Mouse (Mus musculus): ENCODE data around the gene Klf15. TPM values are rescaled to one million over a fixed set of nuclear protein-coding genes. Genes with fewer than 3 reads are reported as not detected.

Klf15 gene
- 5.9 and 6.0 TPM in 2 replicates for polyA plus RNA-seq (2015; fragmentation: Nextera tagmentation; extraction: Ambion mirVana)

DNA sequence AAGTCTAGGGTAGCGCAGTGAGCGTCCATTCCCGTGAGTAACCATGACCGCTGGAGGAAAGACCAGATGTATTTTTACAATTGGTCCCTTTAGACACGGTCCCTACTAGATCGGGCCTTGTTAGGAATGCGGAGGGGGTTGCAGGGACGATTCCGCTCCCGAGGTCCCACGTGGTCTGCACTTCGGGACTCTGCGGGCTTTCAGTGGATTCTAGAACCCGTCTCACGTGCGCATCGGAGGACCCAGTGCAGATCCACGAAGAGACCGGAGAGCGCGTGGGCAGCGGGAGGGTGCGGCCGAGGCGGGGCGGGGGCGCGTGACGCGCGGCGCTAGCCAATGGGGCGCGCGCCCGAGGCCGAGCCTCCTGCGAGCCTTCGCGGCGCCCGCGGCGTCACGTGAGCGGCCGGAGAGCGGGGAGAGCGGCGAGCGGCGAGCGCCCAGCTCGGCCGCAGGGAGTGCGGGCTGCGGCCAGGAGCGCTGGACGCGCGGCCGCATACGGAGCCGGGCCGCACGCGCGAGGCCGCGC lies at the start of gene Klf15:
Klf15 (plus strand) TSS at position 396 of the 526 bp plus-strand sequence.
- Histone ChIP-seq H3K4me2 (peak within 1 kb of the TSS; percentile 99), H3K9me3 (no peaks in the 10 kb centered on the region), H3K27ac (no peak within 1 kb of the TSS), H3K27me3 (peaks cover 29% of the 10 kb centered on the region), H3K4me3 (peak within 1 kb of the TSS; percentile 66), H3K36me3 (peaks cover 8% of the 10 kb centered on the region; the same call in 1 of the 2 replicates), H3K9ac (peak within 1 kb of the TSS; percentile 42), H3K4me1 (peaks cover 23% of the 10 kb centered on the region)
- ATAC-seq (ENCODE audit: insufficient number of reproducible peaks, low FRiP score, low TSS enrichment, low read depth), result peak; percentile 57; the same call in 1 of the 2 replicates
- under 1% methylated on average over 63 of the region's 70 CpGs for WGBS

GRCm38 (mm10) chr6:90422565-90422964 lies 39.8 kb upstream of the Klf15 start:
- peak; percentile 45; the same call in 1 of the 2 replicates for ATAC-seq (ENCODE audit: insufficient number of reproducible peaks, low FRiP score, low TSS enrichment, low read depth)
- 0 out of 2 replicates have a peak overlapping the region, but pooled peaks have one; percentile 15 for H3K4me3 ChIP-seq
- peaks cover 13% of the 10 kb centered on the region for H3K27me3 ChIP-seq
- H3K36me3 ChIP-seq, result no peaks in the 10 kb centered on the region
- H3K9me3 ChIP-seq, result no peaks in the 10 kb centered on the region
- H3K4me1 ChIP-seq, result peaks cover 10% of the 10 kb centered on the region; the same call in 1 of the 2 replicates
- no peak overlapping the region for H3K27ac ChIP-seq
- H3K9ac ChIP-seq, result no peak overlapping the region
- H3K4me2 ChIP-seq, result peak overlapping the region; percentile 45
- WGBS, result 8% methylated on average over 14 of the region's 14 CpGs

- no peaks in the 10 kb centered on the region for H3K9me3 ChIP-seq
- ATAC-seq (ENCODE audit: insufficient number of reproducible peaks, low FRiP score, low TSS enrichment, low read depth), result no peak
- H3K4me1 ChIP-seq, result peaks cover 15% of the 10 kb centered on the region; the same call in 1 of the 2 replicates
- H3K4me3 ChIP-seq, result no peak overlapping the region
- no peak overlapping the region for H3K27ac ChIP-seq
- H3K36me3 ChIP-seq, result no peaks in the 10 kb centered on the region
- H3K4me2 ChIP-seq, result no peak overlapping the region
- peaks cover 16% of the 10 kb centered on the region for H3K27me3 ChIP-seq
- WGBS, result 77% methylated on average over 3 of the region's 3 CpGs
- no peak overlapping the region for H3K9ac ChIP-seq
Observed at GRCm38 (mm10) chr6:90425361-90425760, 37.0 kb upstream of the Klf15 start.

DNA sequence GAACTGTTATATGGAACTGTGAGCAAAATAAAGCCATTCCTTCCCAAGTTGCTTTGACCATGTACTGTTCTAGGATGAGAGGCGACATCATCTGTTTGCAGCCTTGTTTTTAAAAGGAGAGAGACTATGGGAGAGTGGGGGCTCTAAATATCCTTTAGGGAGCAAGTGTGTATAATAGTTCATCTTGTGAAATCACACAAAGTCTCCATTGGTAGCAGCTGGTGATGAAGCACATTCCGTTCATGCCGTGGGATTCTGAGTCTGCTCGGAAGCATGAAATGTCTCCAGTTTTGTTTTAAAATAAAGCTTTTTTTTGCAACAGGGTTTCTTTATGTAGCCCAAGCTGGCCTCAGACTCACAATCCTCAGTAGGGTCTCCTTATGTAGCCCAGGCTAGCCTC lies 36.4 kb upstream of the Klf15 start:
- Histone ChIP-seq H3K9ac (no peak overlapping the region), H3K4me2 (no peak overlapping the region), H3K27ac (no peak overlapping the region), H3K4me3 (no peak overlapping the region), H3K4me1 (peaks cover 15% of the 10 kb centered on the region; the same call in 1 of the 2 replicates), H3K27me3 (peaks cover 16% of the 10 kb centered on the region), H3K9me3 (no peaks in the 10 kb centered on the region), H3K36me3 (no peaks in the 10 kb centered on the region)
- no peak for ATAC-seq (ENCODE audit: insufficient number of reproducible peaks, low FRiP score, low TSS enrichment, low read depth)
- WGBS, result 60% methylated on average over 4 of the region's 4 CpGs

GRCm38 (mm10) chr6:90428380-90428974 lies 33.9 kb upstream of the Klf15 start, which contains the start of gene Cfap100:
Gene Cfap100, minus strand, starts transcription at chr6:90428797.
- Histone ChIP-seq H3K4me2 (peak within 1 kb of the TSS; percentile 76), H3K36me3 (no peaks in the 10 kb centered on the region), H3K9me3 (no peaks in the 10 kb centered on the region), H3K27ac (no peak within 1 kb of the TSS), H3K4me3 (peak within 1 kb of the TSS; percentile 38), H3K9ac (peak within 1 kb of the TSS; percentile 18; the same call in 1 of the 2 replicates), H3K4me1 (peaks cover 10% of the 10 kb centered on the region; the same call in 1 of the 2 replicates), H3K27me3 (peaks cover 16% of the 10 kb centered on the region)
- peak; percentile 50 for ATAC-seq (ENCODE audit: insufficient number of reproducible peaks, low FRiP score, low TSS enrichment, low read depth)
- WGBS, result under 1% methylated on average over 31 of the region's 31 CpGs

DNA sequence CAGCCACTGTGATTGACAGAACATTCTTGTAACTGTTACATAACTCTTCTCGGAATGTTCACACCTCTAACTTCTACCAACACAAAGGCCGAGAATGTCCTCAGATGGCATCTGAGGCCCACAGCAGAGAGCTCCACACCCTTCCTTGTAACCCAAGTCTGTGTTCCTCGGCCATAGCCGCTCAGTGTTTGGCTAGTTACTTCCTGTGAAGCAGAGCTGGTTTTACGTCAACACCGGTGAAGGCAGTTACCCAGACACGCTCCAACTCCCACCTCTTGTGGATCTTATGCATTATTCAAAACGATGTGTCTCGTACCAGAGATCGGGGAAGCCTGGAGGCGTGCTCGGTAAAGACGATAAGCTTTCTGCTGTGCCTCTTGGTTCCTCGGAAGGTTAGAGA lies 32.5 kb upstream of the Klf15 start:
- Histone ChIP-seq H3K27ac (no peak overlapping the region), H3K36me3 (no peaks in the 10 kb centered on the region), H3K4me2 (no peak overlapping the region), H3K4me3 (no peak overlapping the region), H3K27me3 (peaks cover 16% of the 10 kb centered on the region), H3K4me1 (peaks cover 10% of the 10 kb centered on the region; the same call in 1 of the 2 replicates), H3K9me3 (no peaks in the 10 kb centered on the region), H3K9ac (no peak overlapping the region)
- 75% methylated on average over 14 of the region's 14 CpGs for WGBS
- ATAC-seq (ENCODE audit: insufficient number of reproducible peaks, low FRiP score, low TSS enrichment, low read depth), result no peak

DNA sequence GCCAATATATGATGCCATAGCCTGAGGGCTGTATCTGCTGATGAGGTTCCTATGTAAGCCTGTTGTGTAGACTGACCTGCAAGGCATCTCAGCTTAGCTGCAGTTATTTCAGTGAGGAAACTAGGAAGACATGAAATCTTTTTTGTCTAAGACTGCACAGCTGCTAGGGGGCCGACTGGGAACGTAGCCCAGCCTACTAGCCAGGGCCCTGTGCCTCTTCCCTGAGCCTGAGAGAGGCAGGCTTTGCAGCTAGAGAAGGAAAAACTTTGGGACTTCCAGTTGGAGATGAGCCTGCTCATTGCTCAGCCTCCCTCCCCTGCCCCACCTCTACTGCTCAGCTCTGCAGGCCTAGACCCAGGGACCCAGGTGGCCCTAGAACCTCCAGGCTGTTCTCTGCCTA lies 30.9 kb upstream of the Klf15 start:
- ATAC-seq (ENCODE audit: insufficient number of reproducible peaks, low FRiP score, low TSS enrichment, low read depth), result no peak
- Histone ChIP-seq H3K36me3 (no peaks in the 10 kb centered on the region), H3K4me1 (peaks cover 10% of the 10 kb centered on the region; the same call in 1 of the 2 replicates), H3K4me3 (no peak overlapping the region), H3K9ac (no peak overlapping the region), H3K9me3 (no peaks in the 10 kb centered on the region), H3K4me2 (no peak overlapping the region), H3K27me3 (peaks cover 13% of the 10 kb centered on the region), H3K27ac (no peak overlapping the region)
- WGBS, result 63% methylated on average over 2 of the region's 2 CpGs

DNA sequence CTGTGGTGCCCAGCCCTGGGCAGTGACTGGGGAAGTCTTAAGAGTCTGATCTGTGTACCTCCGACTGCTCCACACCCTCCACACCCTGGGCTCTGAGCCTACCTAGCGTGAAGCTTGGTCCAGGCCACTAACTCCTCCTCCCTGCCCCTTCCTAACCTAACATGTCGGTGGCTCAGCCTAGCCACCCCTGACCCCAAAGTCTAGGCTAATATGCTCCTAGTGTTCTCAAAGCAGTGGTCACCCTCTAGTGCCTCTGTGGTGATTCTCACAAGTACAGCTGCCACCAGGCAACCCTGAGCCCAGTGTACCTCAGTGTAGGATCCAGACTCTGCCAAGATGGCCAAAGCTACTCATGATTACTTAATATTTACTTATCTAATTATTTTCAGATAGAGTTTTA lies 27.7 kb upstream of the Klf15 start:
- Histone ChIP-seq H3K9ac (no peak overlapping the region), H3K9me3 (no peaks in the 10 kb centered on the region), H3K27me3 (no peaks in the 10 kb centered on the region), H3K4me3 (no peak overlapping the region), H3K4me1 (no peaks in the 10 kb centered on the region), H3K36me3 (no peaks in the 10 kb centered on the region), H3K27ac (no peak overlapping the region), H3K4me2 (no peak overlapping the region)
- ATAC-seq (ENCODE audit: insufficient number of reproducible peaks, low FRiP score, low TSS enrichment, low read depth), result 0 out of 2 replicates have a peak, but pooled peaks have one; percentile 15
- WGBS, result 69% methylated on average over 3 of the region's 3 CpGs

GRCm38 (mm10) chr6:90435195-90435618 lies 27.2 kb upstream of the Klf15 start:
- Histone ChIP-seq H3K36me3 (no peaks in the 10 kb centered on the region), H3K4me1 (no peaks in the 10 kb centered on the region), H3K27ac (no peak overlapping the region), H3K9ac (no peak overlapping the region), H3K27me3 (no peaks in the 10 kb centered on the region), H3K4me2 (no peak overlapping the region), H3K4me3 (no peak overlapping the region), H3K9me3 (no peaks in the 10 kb centered on the region)
- 16% methylated on average over 11 of the region's 11 CpGs for WGBS
- peak; percentile 27; the same call in 1 of the 2 replicates for ATAC-seq (ENCODE audit: insufficient number of reproducible peaks, low FRiP score, low TSS enrichment, low read depth)

- 78% methylated on average over 10 of the region's 10 CpGs for WGBS
- Histone ChIP-seq H3K4me2 (no peak overlapping the region), H3K36me3 (no peaks in the 10 kb centered on the region), H3K4me3 (no peak overlapping the region), H3K9me3 (no peaks in the 10 kb centered on the region), H3K27ac (no peak overlapping the region), H3K9ac (no peak overlapping the region), H3K4me1 (no peaks in the 10 kb centered on the region), H3K27me3 (no peaks in the 10 kb centered on the region)
- ATAC-seq (ENCODE audit: insufficient number of reproducible peaks, low FRiP score, low TSS enrichment, low read depth), result no peak
Observed at GRCm38 (mm10) chr6:90436192-90436907, 26.0 kb upstream of the Klf15 start.

GRCm38 (mm10) chr6:90437041-90437440 lies 25.3 kb upstream of the Klf15 start:
- Histone ChIP-seq H3K4me2 (no peak overlapping the region), H3K27ac (no peak overlapping the region), H3K27me3 (no peaks in the 10 kb centered on the region), H3K9ac (no peak overlapping the region), H3K36me3 (no peaks in the 10 kb centered on the region), H3K4me3 (no peak overlapping the region), H3K9me3 (no peaks in the 10 kb centered on the region), H3K4me1 (no peaks in the 10 kb centered on the region)
- 87% methylated on average over 3 of the region's 3 CpGs for WGBS
- no peak for ATAC-seq (ENCODE audit: insufficient number of reproducible peaks, low FRiP score, low TSS enrichment, low read depth)

- Histone ChIP-seq H3K4me1 (peaks cover 3% of the 10 kb centered on the region; the same call in 1 of the 2 replicates), H3K4me3 (no peak overlapping the region), H3K27me3 (no peaks in the 10 kb centered on the region), H3K36me3 (no peaks in the 10 kb centered on the region), H3K4me2 (no peak overlapping the region), H3K9ac (no peak overlapping the region), H3K9me3 (no peaks in the 10 kb centered on the region), H3K27ac (no peak overlapping the region)
- ATAC-seq (ENCODE audit: insufficient number of reproducible peaks, low FRiP score, low TSS enrichment, low read depth), result no peak
- WGBS, result 60% methylated on average over 4 of the region's 4 CpGs
Observed at GRCm38 (mm10) chr6:90446883-90447282, 15.5 kb upstream of the Klf15 start.

All from limb, embryonic 15.5 days (tissue).